Mouse (Mus musculus): ENCODE results near the gene Map6d1.

The Map6d1 gene

GRCm38 (mm10) chr16:20222726-20223125 lies 18.4 kb downstream of the Map6d1 start:
- H3K27me3 ChIP-seq (ENCODE audit: control insufficient read depth, insufficient read depth, low read length, poor library complexity, severe bottlenecking) = no peaks in the 10 kb centered on the region
- no peak for DNase-seq (ENCODE audit: low read depth, low spot score)
- H3K36me3 ChIP-seq (ENCODE audit: control insufficient read depth, insufficient read depth, low read length, poor library complexity, severe bottlenecking) = no peaks in the 10 kb centered on the region; the same call in none of the 2 replicates

- Histone ChIP-seq H3K36me3 (ENCODE audit: control insufficient read depth, insufficient read depth, low read length, poor library complexity, severe bottlenecking) (peaks cover 8% of the 10 kb centered on the region), H3K27me3 (ENCODE audit: control insufficient read depth, insufficient read depth, low read length, poor library complexity, severe bottlenecking) (no peaks in the 10 kb centered on the region)
- DNase-seq (ENCODE audit: low read depth, low spot score) = peak; percentile 61
Observed at GRCm38 (mm10) chr16:20213591-20214226, 27.4 kb downstream of the Map6d1 start.

- no peak for DNase-seq (ENCODE audit: low read depth, low spot score)
- peaks cover 5% of the 10 kb centered on the region; the same call in 1 of the 2 replicates for H3K36me3 ChIP-seq (ENCODE audit: control insufficient read depth, insufficient read depth, low read length, poor library complexity, severe bottlenecking)
- H3K27me3 ChIP-seq (ENCODE audit: control insufficient read depth, insufficient read depth, low read length, poor library complexity, severe bottlenecking) = no peaks in the 10 kb centered on the region
Observed at GRCm38 (mm10) chr16:20199501-20200201, 41.5 kb downstream of the Map6d1 start.

- Histone ChIP-seq H3K36me3 (ENCODE audit: control insufficient read depth, insufficient read depth, low read length, poor library complexity, severe bottlenecking) (peaks cover 1% of the 10 kb centered on the region; the same call in 1 of the 2 replicates), H3K27me3 (ENCODE audit: control insufficient read depth, insufficient read depth, low read length, poor library complexity, severe bottlenecking) (no peaks in the 10 kb centered on the region)
- DNase-seq (ENCODE audit: low read depth, low spot score) = no peak
Observed at GRCm38 (mm10) chr16:20196962-20197361, 44.2 kb downstream of the Map6d1 start.

GRCm38 (mm10) chr16:20195546-20195945 lies 45.6 kb downstream of the Map6d1 start:
- no peaks in the 10 kb centered on the region for H3K27me3 ChIP-seq (ENCODE audit: control insufficient read depth, insufficient read depth, low read length, poor library complexity, severe bottlenecking)
- H3K36me3 ChIP-seq (ENCODE audit: control insufficient read depth, insufficient read depth, low read length, poor library complexity, severe bottlenecking) = peaks cover 3% of the 10 kb centered on the region
- DNase-seq (ENCODE audit: low read depth, low spot score) = peak; percentile 73

- Histone ChIP-seq H3K27me3 (ENCODE audit: control insufficient read depth, insufficient read depth, low read length, poor library complexity, severe bottlenecking) (no peaks in the 10 kb centered on the region), H3K36me3 (ENCODE audit: control insufficient read depth, insufficient read depth, low read length, poor library complexity, severe bottlenecking) (peaks cover 13% of the 10 kb centered on the region)
- DNase-seq (ENCODE audit: low read depth, low spot score) = no peak
Observed at GRCm38 (mm10) chr16:20192043-20192442, 49.1 kb downstream of the Map6d1 start.

- H3K36me3 ChIP-seq (ENCODE audit: control insufficient read depth, insufficient read depth, low read length, poor library complexity, severe bottlenecking) = peaks cover 13% of the 10 kb centered on the region
- DNase-seq (ENCODE audit: low read depth, low spot score) = no peak
- no peaks in the 10 kb centered on the region for H3K27me3 ChIP-seq (ENCODE audit: control insufficient read depth, insufficient read depth, low read length, poor library complexity, severe bottlenecking)
Observed at GRCm38 (mm10) chr16:20191161-20191882, 49.8 kb downstream of the Map6d1 start.

- peak; percentile 66 for DNase-seq (ENCODE audit: low read depth, low spot score)
- no peaks in the 10 kb centered on the region for H3K27me3 ChIP-seq (ENCODE audit: control insufficient read depth, insufficient read depth, low read length, poor library complexity, severe bottlenecking)
- H3K36me3 ChIP-seq (ENCODE audit: control insufficient read depth, insufficient read depth, low read length, poor library complexity, severe bottlenecking) = peaks cover 9% of the 10 kb centered on the region; the same call in 1 of the 2 replicates
Observed at GRCm38 (mm10) chr16:20185368-20185767, 55.8 kb downstream of the Map6d1 start.

Data from splenic B cell, adult 2 months (primary cell).